Mouse (Mus musculus): ENCODE data around the gene Rbx1. TPM values are rescaled to one million over a fixed set of nuclear protein-coding genes. Genes with fewer than 3 reads are reported as not detected.

Rbx1 gene
- polyA plus RNA-seq, 1 experiment from 2014 or later = 397 TPM

GRCm38 (mm10) chr15:81507201-81507600 is 41.1 kb downstream of the Rbx1 start:
- Histone ChIP-seq H3K9me3 (replicated peaks; ENCODE audit: control insufficient read depth, low read length) (no peaks in the 10 kb centered on the region), H3K36me3 (ENCODE audit: control insufficient read depth, insufficient read depth, low read length) (no peaks in the 10 kb centered on the region), H3K27ac (ENCODE audit: low read depth, low read length) (no peak overlapping the region), H3K4me2 (no peak overlapping the region), H3K27me3 (ENCODE audit: control insufficient read depth, insufficient read depth, low read length) (no peaks in the 10 kb centered on the region), H3K9ac (ENCODE audit: low read depth, low read length) (no peak overlapping the region), H3K4me1 (ENCODE audit: control insufficient read depth, insufficient read depth, low read length) (no peaks in the 10 kb centered on the region), H3K4me3 (ENCODE audit: low read depth, low read length) (no peak overlapping the region)
- ATAC-seq (replicated peaks; ENCODE audit: insufficient number of reproducible peaks, low FRiP score, low TSS enrichment) = no peak

- H3K9me3 ChIP-seq (replicated peaks; ENCODE audit: control insufficient read depth, low read length) = no peaks in the 10 kb centered on the region
- H3K27ac ChIP-seq (ENCODE audit: low read depth, low read length) = no peak overlapping the region
- H3K4me1 ChIP-seq (ENCODE audit: control insufficient read depth, insufficient read depth, low read length) = no peaks in the 10 kb centered on the region; the same call in 1 of the 2 replicates
- WGBS (ENCODE audit: insufficient replicate concordance) = 68% methylated on average over 4 of the region's 4 CpGs
- no peak overlapping the region for H3K4me3 ChIP-seq (ENCODE audit: low read depth, low read length)
- H3K36me3 ChIP-seq (ENCODE audit: control insufficient read depth, insufficient read depth, low read length) = no peaks in the 10 kb centered on the region
- no peaks in the 10 kb centered on the region for H3K27me3 ChIP-seq (ENCODE audit: control insufficient read depth, insufficient read depth, low read length)
- no peak for ATAC-seq (replicated peaks; ENCODE audit: insufficient number of reproducible peaks, low FRiP score, low TSS enrichment)
- H3K9ac ChIP-seq (ENCODE audit: low read depth, low read length) = no peak overlapping the region
- no peak overlapping the region for H3K4me2 ChIP-seq
These were observed 44.5 kb downstream of the Rbx1 start for GRCm38 (mm10) chr15:81510621-81511020.

GRCm38 (mm10) chr15:81511601-81512261 is 45.6 kb downstream of the Rbx1 start:
- H3K9me3 ChIP-seq (replicated peaks; ENCODE audit: control insufficient read depth, low read length) = no peaks in the 10 kb centered on the region
- peak overlapping the region; percentile 34; the same call in 1 of the 2 replicates for H3K9ac ChIP-seq (ENCODE audit: low read depth, low read length)
- H3K4me3 ChIP-seq (ENCODE audit: low read depth, low read length) = peak overlapping the region; percentile 27
- no peaks in the 10 kb centered on the region for H3K36me3 ChIP-seq (ENCODE audit: control insufficient read depth, insufficient read depth, low read length)
- no peak for ATAC-seq (replicated peaks; ENCODE audit: insufficient number of reproducible peaks, low FRiP score, low TSS enrichment)
- WGBS (ENCODE audit: insufficient replicate concordance) = 33% methylated on average over 21 of the region's 21 CpGs
- H3K4me2 ChIP-seq = peak overlapping the region; percentile 56
- peak overlapping the region; percentile 50 for H3K27ac ChIP-seq (ENCODE audit: low read depth, low read length)
- no peaks in the 10 kb centered on the region; the same call in 1 of the 2 replicates for H3K4me1 ChIP-seq (ENCODE audit: control insufficient read depth, insufficient read depth, low read length)
- H3K27me3 ChIP-seq (ENCODE audit: control insufficient read depth, insufficient read depth, low read length) = no peaks in the 10 kb centered on the region

GRCm38 (mm10) chr15:81514111-81514971 is 48.2 kb downstream of the Rbx1 start:
- peak overlapping the region; percentile 22; the same call in 1 of the 2 replicates for H3K27ac ChIP-seq (ENCODE audit: low read depth, low read length)
- 11% methylated on average over 18 of the region's 18 CpGs for WGBS (ENCODE audit: insufficient replicate concordance)
- ATAC-seq (replicated peaks; ENCODE audit: insufficient number of reproducible peaks, low FRiP score, low TSS enrichment) = peak; percentile 88

DNA sequence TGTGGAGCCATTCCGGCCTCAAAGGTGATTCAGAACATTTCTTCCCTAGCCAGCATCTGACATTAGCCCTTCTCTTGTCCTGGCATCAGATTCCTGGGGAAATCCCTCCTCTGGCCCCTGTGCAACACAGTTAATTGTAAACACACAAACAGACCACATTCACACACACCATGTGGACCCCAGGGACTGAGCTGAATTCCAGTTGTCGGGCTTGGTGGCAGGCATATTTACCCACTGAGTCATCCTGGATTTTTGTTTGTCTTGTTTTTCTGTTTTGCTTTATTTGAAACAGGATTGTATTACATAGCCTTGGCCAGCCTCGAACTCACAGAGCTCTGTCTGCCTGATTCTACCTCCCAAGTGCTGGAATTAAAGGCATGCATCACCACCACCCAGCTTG is 49.1 kb downstream of the Rbx1 start:
- no peak overlapping the region for H3K4me2 ChIP-seq
- H3K4me1 ChIP-seq (ENCODE audit: control insufficient read depth, insufficient read depth, low read length) = no peaks in the 10 kb centered on the region; the same call in 1 of the 2 replicates
- no peaks in the 10 kb centered on the region for H3K27me3 ChIP-seq (ENCODE audit: control insufficient read depth, insufficient read depth, low read length)
- H3K36me3 ChIP-seq (ENCODE audit: control insufficient read depth, insufficient read depth, low read length) = no peaks in the 10 kb centered on the region
- H3K4me3 ChIP-seq (ENCODE audit: low read depth, low read length) = no peak overlapping the region
- H3K27ac ChIP-seq (ENCODE audit: low read depth, low read length) = no peak overlapping the region
- H3K9ac ChIP-seq (ENCODE audit: low read depth, low read length) = no peak overlapping the region
- 74% methylated on average over 3 of the region's 3 CpGs for WGBS (ENCODE audit: insufficient replicate concordance)
- ATAC-seq (replicated peaks; ENCODE audit: insufficient number of reproducible peaks, low FRiP score, low TSS enrichment) = no peak
- no peaks in the 10 kb centered on the region for H3K9me3 ChIP-seq (replicated peaks; ENCODE audit: control insufficient read depth, low read length)

More at GRCm38 (mm10) chr15:81514111-81514971, 48.2 kb downstream of the Rbx1 start:
- Histone ChIP-seq H3K27me3 (ENCODE audit: control insufficient read depth, insufficient read depth, low read length) (no peaks in the 10 kb centered on the region), H3K4me2 (peak overlapping the region; percentile 40), H3K9me3 (replicated peaks; ENCODE audit: control insufficient read depth, low read length) (no peaks in the 10 kb centered on the region), H3K36me3 (ENCODE audit: control insufficient read depth, insufficient read depth, low read length) (no peaks in the 10 kb centered on the region), H3K4me1 (ENCODE audit: control insufficient read depth, insufficient read depth, low read length) (no peaks in the 10 kb centered on the region; the same call in 1 of the 2 replicates), H3K9ac (ENCODE audit: low read depth, low read length) (peak overlapping the region; percentile 22; the same call in 1 of the 2 replicates), H3K4me3 (ENCODE audit: low read depth, low read length) (peak overlapping the region; percentile 8)

DNA sequence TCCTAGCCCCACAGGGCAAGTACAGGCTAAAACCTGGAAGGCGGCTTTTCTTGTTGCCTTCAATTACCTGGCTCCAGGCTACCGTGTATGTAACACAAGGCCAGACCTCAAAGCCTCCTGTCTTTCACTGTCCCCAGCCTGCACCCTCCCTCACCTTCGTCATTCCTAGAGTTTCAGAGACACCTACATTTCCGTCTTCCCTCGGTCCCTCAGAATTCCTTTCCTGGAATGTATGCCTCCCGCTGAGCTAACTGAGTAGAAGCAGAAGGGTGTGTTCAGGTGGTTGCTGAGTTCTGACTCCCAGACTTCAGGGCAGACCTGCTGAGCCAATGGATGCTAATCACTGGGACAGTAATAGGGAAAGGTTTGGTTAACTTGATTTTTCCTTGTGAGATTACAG is 51.9 kb downstream of the Rbx1 start:
- ATAC-seq (replicated peaks; ENCODE audit: insufficient number of reproducible peaks, low FRiP score, low TSS enrichment) = no peak
- H3K9me3 ChIP-seq (replicated peaks; ENCODE audit: control insufficient read depth, low read length) = no peaks in the 10 kb centered on the region
- 42% methylated on average over 6 of the region's 6 CpGs for WGBS (ENCODE audit: insufficient replicate concordance)

DNA sequence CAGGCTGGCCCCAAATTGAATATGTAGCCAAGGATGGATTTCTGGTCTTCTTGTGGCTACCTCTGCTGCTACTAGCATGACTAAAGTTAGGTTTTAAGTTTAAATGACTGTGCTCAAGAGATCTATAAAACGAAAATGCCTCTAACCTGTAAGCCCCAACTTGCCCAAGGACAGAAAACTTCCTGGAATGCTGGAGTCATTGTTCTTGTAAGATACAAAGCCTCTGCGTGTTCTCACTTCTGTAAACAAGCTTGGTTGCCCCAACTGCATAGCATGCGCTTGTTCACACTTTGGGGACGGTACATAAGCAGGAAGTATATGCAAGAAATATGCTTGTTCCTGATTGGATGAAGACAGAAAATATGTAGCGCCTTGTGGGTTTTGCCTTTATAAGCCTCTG is 52.7 kb downstream of the Rbx1 start:
- no peak for ATAC-seq (replicated peaks; ENCODE audit: insufficient number of reproducible peaks, low FRiP score, low TSS enrichment)
- 73% methylated on average over 5 of the region's 5 CpGs for WGBS (ENCODE audit: insufficient replicate concordance)

More for the DNA sequence above, 51.9 kb downstream of the Rbx1 start:
- Histone ChIP-seq H3K4me1 (ENCODE audit: control insufficient read depth, insufficient read depth, low read length) (no peaks in the 10 kb centered on the region; the same call in 1 of the 2 replicates), H3K4me3 (ENCODE audit: low read depth, low read length) (no peak overlapping the region), H3K36me3 (ENCODE audit: control insufficient read depth, insufficient read depth, low read length) (no peaks in the 10 kb centered on the region), H3K9ac (ENCODE audit: low read depth, low read length) (no peak overlapping the region), H3K4me2 (no peak overlapping the region), H3K27ac (ENCODE audit: low read depth, low read length) (no peak overlapping the region), H3K27me3 (ENCODE audit: control insufficient read depth, insufficient read depth, low read length) (no peaks in the 10 kb centered on the region)

DNA sequence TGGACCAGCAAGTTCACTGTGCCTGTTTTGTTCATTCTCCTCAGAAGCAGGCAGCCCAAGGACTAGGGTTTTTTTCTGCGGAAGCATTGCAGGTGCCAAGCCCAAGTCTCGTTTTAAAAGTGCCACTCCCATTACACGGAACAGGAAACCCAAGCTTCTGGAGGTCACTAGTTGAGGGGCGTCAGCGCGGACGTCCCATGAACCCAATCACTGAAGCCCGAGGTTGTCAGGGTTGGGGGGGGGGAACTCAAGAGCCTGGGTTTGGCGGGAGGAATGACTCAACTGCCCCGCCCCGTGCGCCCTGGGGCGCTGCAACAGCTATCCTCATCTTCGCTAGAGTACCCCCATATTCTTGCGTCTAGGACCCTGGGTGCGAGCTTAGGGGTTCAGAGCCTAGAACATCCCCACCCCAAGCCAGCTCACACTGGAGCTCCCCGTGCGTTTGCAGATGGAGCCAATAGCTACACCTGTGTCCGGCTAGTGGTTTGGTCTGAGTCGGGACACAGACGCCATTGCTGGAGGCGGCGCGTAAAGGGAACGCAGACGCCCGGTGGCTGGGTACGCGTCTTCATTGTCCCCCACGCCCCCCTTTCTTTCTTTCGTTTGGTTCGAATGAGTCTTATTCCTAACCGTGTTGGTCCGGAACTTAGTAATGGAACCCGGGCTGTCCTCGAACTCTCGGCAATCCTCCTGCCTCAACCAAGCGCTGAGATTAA is 56.1 kb downstream of the Rbx1 start:
- peak; percentile 34; the same call in 1 of the 2 replicates for ATAC-seq (replicated peaks; ENCODE audit: insufficient number of reproducible peaks, low FRiP score, low TSS enrichment)
- Histone ChIP-seq H3K9ac (ENCODE audit: low read depth, low read length) (peak overlapping the region; percentile 88), H3K4me2 (peak overlapping the region; percentile 95), H3K27ac (ENCODE audit: low read depth, low read length) (peak overlapping the region; percentile 97), H3K36me3 (ENCODE audit: control insufficient read depth, insufficient read depth, low read length) (no peaks in the 10 kb centered on the region), H3K4me1 (ENCODE audit: control insufficient read depth, insufficient read depth, low read length) (no peaks in the 10 kb centered on the region), H3K27me3 (ENCODE audit: control insufficient read depth, insufficient read depth, low read length) (no peaks in the 10 kb centered on the region), H3K4me3 (ENCODE audit: low read depth, low read length) (peak overlapping the region; percentile 72), H3K9me3 (replicated peaks; ENCODE audit: control insufficient read depth, low read length) (no peaks in the 10 kb centered on the region)
- under 1% methylated on average over 38 of the region's 38 CpGs for WGBS (ENCODE audit: insufficient replicate concordance)

More for the DNA sequence above, 52.7 kb downstream of the Rbx1 start:
- Histone ChIP-seq H3K4me2 (no peak overlapping the region), H3K27me3 (ENCODE audit: control insufficient read depth, insufficient read depth, low read length) (no peaks in the 10 kb centered on the region), H3K9me3 (replicated peaks; ENCODE audit: control insufficient read depth, low read length) (no peaks in the 10 kb centered on the region), H3K27ac (ENCODE audit: low read depth, low read length) (no peak overlapping the region), H3K9ac (ENCODE audit: low read depth, low read length) (no peak overlapping the region), H3K4me1 (ENCODE audit: control insufficient read depth, insufficient read depth, low read length) (no peaks in the 10 kb centered on the region; the same call in 1 of the 2 replicates), H3K4me3 (ENCODE audit: low read depth, low read length) (no peak overlapping the region), H3K36me3 (ENCODE audit: control insufficient read depth, insufficient read depth, low read length) (no peaks in the 10 kb centered on the region)

All from heart, embryonic 11.5 days (tissue).